Mouse (Mus musculus): ENCODE data around the gene Klra7. TPM values are rescaled to one million over a fixed set of nuclear protein-coding genes. Genes with fewer than 3 reads are reported as not detected.

Gene Klra7
- total RNA-seq (2023): not detected in 2 replicates

DNA sequence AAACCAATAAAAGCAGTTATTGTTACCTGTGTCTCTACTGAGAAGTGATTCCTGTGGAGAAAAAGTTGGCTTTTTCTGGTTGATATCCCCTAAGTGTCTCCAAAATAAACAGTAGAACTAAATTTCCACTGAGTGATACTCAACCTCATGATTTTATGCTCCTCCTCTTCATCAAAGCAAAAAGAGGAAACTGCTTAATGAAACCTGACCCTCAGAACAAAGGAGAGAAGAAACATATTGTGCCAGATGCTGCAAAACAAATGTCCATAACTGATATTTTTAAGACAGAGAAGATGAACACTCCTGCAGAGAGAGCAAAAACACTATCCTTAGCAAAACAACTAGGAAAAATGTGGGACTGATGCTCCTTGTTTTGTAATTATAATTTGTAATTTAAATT is at the start of gene Klra7:
Gene Klra7, minus strand, starts transcription at position 101 of the 400 bp plus-strand sequence.

DNA sequence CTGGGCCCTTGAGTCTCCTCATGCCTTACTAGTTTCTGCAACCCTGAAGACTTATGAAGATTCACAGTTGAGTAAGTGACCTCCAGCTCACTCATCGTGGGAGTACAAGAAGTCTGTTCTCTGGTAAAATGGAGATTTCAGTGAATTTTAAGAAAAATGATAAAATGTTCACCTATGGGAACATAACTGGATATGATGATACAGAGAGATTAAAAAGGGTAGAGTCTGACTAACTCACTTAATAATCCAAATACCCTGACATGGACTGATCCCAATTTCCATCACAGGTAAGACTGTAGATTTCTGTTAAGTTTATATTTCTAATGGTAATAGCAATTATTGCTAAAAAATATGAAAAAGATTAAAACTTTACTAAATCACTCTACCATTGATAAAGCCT is 48.7 kb upstream of the Klra7 start, which contains the start of gene Klra10:
Gene Klra10, minus strand, starts transcription at position 101 of the 400 bp plus-strand sequence.

DNA sequence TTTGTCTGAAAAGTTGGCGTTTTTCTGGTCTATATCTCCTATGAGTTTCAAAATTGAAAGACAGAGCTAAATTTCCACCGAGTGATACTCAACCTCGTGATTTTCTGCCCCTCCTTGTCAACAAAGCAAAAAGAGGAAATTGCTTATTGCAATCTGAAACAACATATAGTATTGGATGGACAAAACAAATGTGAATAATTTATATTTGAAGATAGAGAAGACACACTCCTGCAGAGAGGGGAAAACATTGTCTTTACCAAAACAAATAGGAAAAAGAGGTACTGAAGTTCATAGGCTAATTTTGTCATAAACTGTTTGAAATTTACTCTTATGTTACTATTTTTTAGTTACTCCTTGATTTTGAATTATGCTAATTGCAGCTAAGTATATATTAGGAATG is 40.1 kb downstream of the Klra7 start, which contains the start of gene Klra9:
Gene Klra9, minus strand, starts transcription at position 101 of the 400 bp plus-strand sequence.

Other genes with a start within 250 kb of the Klra7 start
- gene Klra6, start 206.4 kb downstream of the Klra7 start, total RNA-seq (2023): not detected in 2 replicates
- gene Klra4, start 166.1 kb downstream of the Klra7 start, total RNA-seq (2023): not detected in 2 replicates
- gene Klra8, start 103.4 kb downstream of the Klra7 start, total RNA-seq (2023): 0.57 and 0.79 TPM in 2 replicates
- gene Klra9, start 40.2 kb downstream of the Klra7 start, total RNA-seq (2023): not detected in 2 replicates
- 0.79 and 2.2 TPM in 2 replicates for gene Klra10, start 48.6 kb upstream of the Klra7 start, total RNA-seq (2023)
- gene Klra3, start 104.3 kb upstream of the Klra7 start, total RNA-seq (2023): 0.54 and 0.73 TPM in 2 replicates
- 0.39 TPM in 1 of 2 replicates, not detected in the other for gene Klra1, start 153.6 kb upstream of the Klra7 start, total RNA-seq (2023)

Measured in neutrophil, adult 65 days (primary cell).